Mouse (Mus musculus) ES-E14 (cell line): ENCODE measurements around the gene Calhm3.

Experiments
- CHD2 ChIP-seq: IDR thresholded peaks from 2 replicates; pipeline ENCODE4 v1.6.1; 2014; ENCODE audit warnings: mild to moderate bottlenecking, low read depth, low read length, inconsistent platforms
- ZC3H11A ChIP-seq: IDR thresholded peaks from 2 replicates; pipeline ENCODE4 v1.6.1; 2012; ENCODE audit warnings: low read depth, mild to moderate bottlenecking, inconsistent platforms, low read length, borderline replicate concordance
- ZNF384 ChIP-seq: IDR thresholded peaks from 2 replicates; pipeline ENCODE4 v1.6.1; 2012; ENCODE audit warnings: low read depth, low read length, inconsistent platforms

- TF ChIP-seq ZNF384: no peak
- no peak for TF ChIP-seq ZC3H11A
- no peak for TF ChIP-seq CHD2
Observed at GRCm38 (mm10) chr19:47198671-47199350, 41.2 kb upstream of the Calhm3 start.
